Mouse (Mus musculus) stomach, embryonic 16.5 days (tissue): ENCODE results near the gene Fli1. TPM values are rescaled to one million over a fixed set of nuclear protein-coding genes. Genes with fewer than 3 reads are reported as not detected.

Experiments
- ATAC-seq: fragments of 200-750 bp; cut with Nextera tagmentation; 2 replicates; pipeline ENCODE4 v1.8.0; 2017; ENCODE audit warnings: moderate number of reproducible peaks, moderate TSS enrichment; ENCODE audit not compliant: insufficient read depth, low FRiP score
- H3K27ac ChIP-seq: fragments of 300-500 bp; sonication (generic); 2 replicates; pipeline ENCODE4 v1.5.1; 2014; ENCODE audit warnings: low read length
- H3K27me3 ChIP-seq: fragments of 300-500 bp; sonication (generic); 2 replicates; pipeline ENCODE4 v1.6.1; 2014; ENCODE audit warnings: low read length, control low read depth, mixed read lengths; ENCODE audit not compliant: control insufficient read depth, insufficient read depth
- H3K36me3 ChIP-seq: fragments of 300-500 bp; sonication (generic); 2 replicates; pipeline ENCODE4 v1.6.1; 2014; ENCODE audit warnings: low read length; ENCODE audit not compliant: control insufficient read depth, insufficient read depth
- H3K4me1 ChIP-seq: fragments of 300-500 bp; sonication (generic); 2 replicates; pipeline ENCODE4 v1.6.1; 2014; ENCODE audit warnings: low read length, control low read depth, mixed read lengths; ENCODE audit not compliant: control insufficient read depth, insufficient read depth
- H3K4me2 ChIP-seq: fragments of 300-500 bp; sonication (generic); 2 replicates; pipeline ENCODE4 v1.6.1; 2014; ENCODE audit warnings: low read depth, low read length, mixed read lengths
- H3K4me3 ChIP-seq: fragments of 300-500 bp; sonication (generic); replicated peaks from 2 replicates; pipeline ENCODE4 v1.5.1; 2014; ENCODE audit warnings: mild to moderate bottlenecking, low read length
- H3K9ac ChIP-seq: fragments of 300-500 bp; sonication (generic); 2 replicates; pipeline ENCODE4 v1.6.1; 2014; ENCODE audit warnings: low read length
- H3K9me3 ChIP-seq: fragments of 300-500 bp; sonication (generic); replicated peaks from 2 replicates; pipeline ENCODE4 v1.6.1; 2016; ENCODE audit warnings: low read length, control low read depth; ENCODE audit not compliant: control insufficient read depth
- WGBS: fragments of 180-500 bp; shearing (Covaris S2); extraction: QIAGEN DNeasy Blood & Tissue Kit; methylation state at CpG from one replicate; pipeline ENCODE4 v1.1.7; 2014; 5-methylcytosine and 5-hydroxymethylcytosine counted together
- polyA plus RNA-seq: library from polyadenylated mRNA; unstranded; fragments of >200 nt; fragmentation: Nextera tagmentation; extraction: Ambion mirVana; gene quantifications from 2 replicates; pipeline ENCODE4 v1.2.1, GENCODE M21; 2015

The Fli1 gene
- polyA plus RNA-seq, 1 experiment from 2014 or later, result 12.8 TPM

DNA sequence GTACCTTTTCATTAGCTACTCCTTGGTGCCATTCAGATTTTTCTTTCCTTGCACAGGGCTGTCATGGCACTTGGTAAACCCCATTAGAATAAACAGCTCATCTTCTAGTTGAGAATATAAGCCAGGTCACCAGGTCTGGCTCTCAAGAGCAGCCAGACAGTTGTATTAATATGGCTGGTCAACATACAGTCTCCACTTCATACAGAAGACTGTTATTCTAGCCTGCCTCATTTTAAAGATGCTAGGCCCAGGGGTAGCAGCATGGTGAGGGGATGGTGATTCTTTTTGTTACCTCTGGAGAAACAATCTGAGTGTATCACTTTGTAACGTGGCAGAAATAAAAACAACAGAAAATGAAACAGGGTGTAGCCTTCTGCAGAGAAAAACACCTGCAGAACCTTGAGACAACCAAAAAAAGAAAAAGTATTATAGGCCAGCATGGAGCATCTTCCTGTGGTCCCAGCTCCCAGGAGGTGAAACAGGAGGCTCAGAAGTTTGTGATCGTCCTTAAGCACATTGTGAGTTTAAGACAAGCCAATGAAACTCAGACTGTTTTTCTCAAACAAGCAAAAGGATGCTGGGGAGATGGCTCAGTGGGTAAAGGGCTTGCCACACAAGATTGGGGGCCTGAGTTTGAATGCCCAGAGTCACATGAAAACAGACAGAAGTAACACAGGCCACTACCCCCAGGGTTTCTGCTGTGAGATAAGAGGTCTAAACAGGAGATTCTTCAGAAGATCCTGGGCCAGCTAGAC, 7.3 kb downstream of the Fli1 start:
- H3K9me3 ChIP-seq, result no peaks in the 10 kb centered on the region
- H3K27ac ChIP-seq, result no peak overlapping the region
- no peaks in the 10 kb centered on the region for H3K4me1 ChIP-seq
- H3K9ac ChIP-seq, result no peak overlapping the region
- no peak for ATAC-seq
- no peak overlapping the region for H3K4me2 ChIP-seq
- H3K36me3 ChIP-seq, result no peaks in the 10 kb centered on the region
- H3K4me3 ChIP-seq, result no peak overlapping the region
- WGBS, result 68% methylated on average over 2 of the region's 2 CpGs
- 0 out of 2 replicates have a peak, but pooled peaks cover 2% of the 10 kb centered on the region for H3K27me3 ChIP-seq

DNA sequence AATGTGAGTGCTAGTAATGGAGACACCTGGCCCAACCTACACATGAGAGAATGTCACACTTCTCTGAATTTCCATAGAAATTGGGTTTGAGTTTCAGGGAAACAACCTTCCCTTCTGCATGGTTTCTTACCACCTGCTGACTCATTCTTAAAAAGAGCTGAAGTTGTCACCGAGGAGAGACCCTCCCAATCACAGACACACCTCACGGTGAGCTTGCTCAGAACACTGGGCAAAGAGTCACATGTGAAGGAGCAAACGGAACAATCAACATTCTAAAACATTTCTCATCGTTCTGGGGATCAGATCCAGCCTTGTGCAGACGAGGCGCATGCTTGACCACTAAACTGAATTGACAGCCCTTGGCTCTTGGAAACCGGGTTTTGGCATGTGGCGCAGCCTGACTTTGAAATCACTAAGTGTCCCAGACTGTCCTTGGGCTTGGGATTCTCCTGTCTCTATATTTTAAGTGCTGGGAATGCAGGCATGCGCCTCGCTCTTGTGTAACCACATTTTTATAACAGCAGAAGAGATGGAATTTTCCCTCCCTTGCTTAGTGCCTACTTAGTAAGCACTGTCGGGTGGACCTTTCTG, 8.5 kb downstream of the Fli1 start:
- no peaks in the 10 kb centered on the region for H3K27me3 ChIP-seq
- no peaks in the 10 kb centered on the region for H3K36me3 ChIP-seq
- no peak overlapping the region for H3K9ac ChIP-seq
- WGBS, result 80% methylated on average over 11 of the region's 11 CpGs
- H3K4me1 ChIP-seq, result no peaks in the 10 kb centered on the region
- no peak overlapping the region for H3K27ac ChIP-seq
- no peak for ATAC-seq
- no peak overlapping the region for H3K4me2 ChIP-seq
- no peaks in the 10 kb centered on the region for H3K9me3 ChIP-seq
- H3K4me3 ChIP-seq, result no peak overlapping the region

DNA sequence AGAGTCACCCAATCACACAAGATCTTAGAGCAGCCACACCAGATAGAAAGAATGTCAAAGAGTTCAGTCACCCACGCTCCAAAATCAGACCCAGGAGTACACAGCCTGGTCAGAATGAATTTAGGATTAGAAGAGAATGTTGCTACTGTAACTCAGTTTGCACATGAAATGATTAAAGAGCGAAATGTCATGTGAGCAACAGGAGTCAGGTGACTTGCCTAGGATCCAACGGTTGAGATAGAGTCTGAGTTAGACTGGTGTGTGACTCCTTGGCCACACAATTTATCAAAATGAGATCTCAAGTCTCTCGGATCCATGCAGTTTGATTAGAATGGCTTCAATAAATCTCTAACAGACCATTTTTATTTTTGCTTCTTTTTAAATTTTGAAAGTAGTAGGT, 11.1 kb downstream of the Fli1 start:
- no peak overlapping the region for H3K4me2 ChIP-seq
- ATAC-seq, result no peak
- H3K9me3 ChIP-seq, result no peaks in the 10 kb centered on the region
- 74% methylated on average over 4 of the region's 4 CpGs for WGBS
- H3K27me3 ChIP-seq, result no peaks in the 10 kb centered on the region
- H3K9ac ChIP-seq, result no peak overlapping the region
- H3K27ac ChIP-seq, result no peak overlapping the region
- no peak overlapping the region for H3K4me3 ChIP-seq
- H3K36me3 ChIP-seq, result no peaks in the 10 kb centered on the region
- no peaks in the 10 kb centered on the region for H3K4me1 ChIP-seq

DNA sequence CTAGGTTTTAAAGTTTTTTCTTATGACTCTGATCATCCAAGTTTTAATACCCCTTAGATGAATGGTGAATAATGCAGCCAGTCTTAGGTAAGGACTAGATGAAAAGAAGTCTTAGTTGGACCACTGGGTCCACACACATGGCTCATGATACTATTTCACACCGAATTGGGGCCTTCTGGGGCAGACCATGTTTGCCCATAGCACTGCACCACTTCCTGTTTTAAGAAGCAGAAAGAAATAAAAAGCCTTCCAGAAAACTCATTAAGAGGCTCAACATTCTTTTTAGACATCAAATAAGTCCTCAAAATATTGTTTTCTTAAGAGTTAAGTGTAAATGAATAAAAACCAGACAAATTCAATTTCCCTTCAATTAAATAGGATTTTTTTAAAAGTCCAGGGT, 11.7 kb downstream of the Fli1 start:
- H3K4me2 ChIP-seq, result no peak overlapping the region
- no peak for ATAC-seq
- no peaks in the 10 kb centered on the region for H3K4me1 ChIP-seq
- 61% methylated on average over 1 of the region's 1 CpGs for WGBS
- H3K9me3 ChIP-seq, result no peaks in the 10 kb centered on the region
- H3K4me3 ChIP-seq, result no peak overlapping the region
- no peaks in the 10 kb centered on the region for H3K27me3 ChIP-seq
- no peak overlapping the region for H3K27ac ChIP-seq
- no peak overlapping the region for H3K9ac ChIP-seq
- no peaks in the 10 kb centered on the region for H3K36me3 ChIP-seq

DNA sequence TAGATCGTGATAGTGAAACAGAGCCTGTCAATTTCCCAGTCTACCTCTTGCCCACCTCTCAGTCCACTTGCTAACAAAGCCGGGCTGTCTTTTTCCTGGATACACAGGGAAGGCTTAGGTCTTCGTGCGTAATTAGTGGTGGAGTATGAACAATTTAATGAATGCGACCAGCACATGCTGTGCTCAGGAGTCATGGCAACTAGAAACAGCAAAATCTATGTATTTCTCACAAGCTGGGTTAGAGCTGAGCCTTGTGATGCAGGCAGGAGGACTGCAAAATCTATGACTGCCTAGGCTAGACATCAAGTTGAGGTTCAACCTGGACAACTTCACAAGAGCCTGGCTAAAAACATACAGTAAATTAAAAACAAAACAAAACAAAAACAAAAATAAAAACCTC, 12.5 kb downstream of the Fli1 start:
- WGBS, result 75% methylated on average over 5 of the region's 5 CpGs
- ATAC-seq, result no peak
- Histone ChIP-seq H3K27me3 (no peaks in the 10 kb centered on the region), H3K36me3 (no peaks in the 10 kb centered on the region), H3K4me3 (no peak overlapping the region), H3K9me3 (no peaks in the 10 kb centered on the region), H3K4me2 (no peak overlapping the region), H3K9ac (no peak overlapping the region), H3K4me1 (no peaks in the 10 kb centered on the region), H3K27ac (peak overlapping the region; percentile 6; the same call in 1 of the 2 replicates)

DNA sequence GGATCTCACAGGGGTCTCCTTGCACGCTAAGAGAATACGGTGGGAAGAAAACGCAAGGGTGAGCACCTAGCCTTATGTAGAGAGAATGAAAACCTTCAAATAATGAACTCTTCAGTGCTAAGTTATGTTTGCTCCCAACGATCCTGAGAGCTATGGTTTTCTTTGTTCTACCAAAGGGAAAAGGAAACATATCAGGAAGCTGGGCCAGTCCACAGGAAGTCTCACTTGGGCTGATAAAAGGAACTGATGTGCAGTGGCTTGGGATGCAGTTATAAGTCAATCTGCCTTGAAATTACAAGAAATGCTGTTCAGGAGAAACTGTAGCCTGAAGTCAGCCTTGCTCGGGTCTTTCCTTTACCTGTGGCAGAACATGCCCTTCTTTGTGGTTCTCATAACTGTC, 13.1 kb downstream of the Fli1 start:
- H3K4me2 ChIP-seq, result no peak overlapping the region
- no peak overlapping the region for H3K9ac ChIP-seq
- H3K4me1 ChIP-seq, result no peaks in the 10 kb centered on the region
- H3K36me3 ChIP-seq, result no peaks in the 10 kb centered on the region
- H3K27ac ChIP-seq, result peak overlapping the region; percentile 6; the same call in 1 of the 2 replicates
- 84% methylated on average over 5 of the region's 5 CpGs for WGBS
- ATAC-seq, result no peak
- H3K9me3 ChIP-seq, result no peaks in the 10 kb centered on the region
- H3K27me3 ChIP-seq, result no peaks in the 10 kb centered on the region
- H3K4me3 ChIP-seq, result no peak overlapping the region

DNA sequence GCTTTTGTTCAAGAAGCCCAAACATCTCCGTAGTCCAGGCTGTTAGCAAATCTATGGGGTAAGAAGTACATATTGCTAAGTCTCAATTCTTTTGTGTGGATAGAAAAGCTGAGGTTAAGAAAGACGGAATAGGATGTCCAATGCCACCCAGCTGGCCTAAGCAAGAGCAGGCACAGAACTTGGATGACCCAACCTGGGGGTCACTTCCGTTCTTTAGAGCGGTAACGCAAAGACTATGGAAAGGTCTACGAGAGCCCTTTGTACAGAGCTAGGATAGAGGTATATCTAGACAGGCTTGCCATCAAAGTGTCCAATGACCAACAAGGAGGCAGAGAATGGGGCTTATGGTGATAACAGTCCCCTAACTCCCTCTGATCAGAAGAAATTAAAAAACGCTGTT, 15.3 kb downstream of the Fli1 start:
- no peaks in the 10 kb centered on the region for H3K9me3 ChIP-seq
- no peak overlapping the region for H3K4me3 ChIP-seq
- no peak overlapping the region for H3K9ac ChIP-seq
- no peaks in the 10 kb centered on the region for H3K4me1 ChIP-seq
- no peaks in the 10 kb centered on the region for H3K36me3 ChIP-seq
- ATAC-seq, result no peak
- no peaks in the 10 kb centered on the region for H3K27me3 ChIP-seq
- no peak overlapping the region for H3K27ac ChIP-seq
- 91% methylated on average over 7 of the region's 7 CpGs for WGBS
- no peak overlapping the region for H3K4me2 ChIP-seq

DNA sequence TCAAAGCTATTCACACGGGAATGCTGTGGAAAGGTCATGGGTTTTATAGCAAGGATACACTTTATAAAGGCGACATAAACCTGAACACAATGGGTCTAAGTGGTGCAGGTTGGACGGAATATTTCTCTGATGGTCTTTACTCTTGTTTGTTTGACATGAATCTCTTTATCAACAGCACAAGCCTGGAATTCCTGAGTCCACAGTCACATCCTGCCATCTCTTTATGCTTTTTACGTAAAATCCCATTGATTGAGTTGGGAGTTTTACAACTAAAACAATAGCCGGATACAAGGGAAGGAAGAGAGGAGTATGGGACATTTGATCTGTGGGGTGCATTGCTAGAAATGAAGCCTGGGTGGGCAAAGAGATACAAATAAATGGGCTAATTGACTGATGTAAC, 16.9 kb downstream of the Fli1 start:
- WGBS, result 62% methylated on average over 5 of the region's 5 CpGs
- Histone ChIP-seq H3K9me3 (no peaks in the 10 kb centered on the region), H3K27ac (peak overlapping the region; percentile 28; the same call in 1 of the 2 replicates), H3K4me2 (no peak overlapping the region), H3K4me3 (no peak overlapping the region), H3K4me1 (no peaks in the 10 kb centered on the region), H3K27me3 (no peaks in the 10 kb centered on the region), H3K36me3 (no peaks in the 10 kb centered on the region), H3K9ac (no peak overlapping the region)
- ATAC-seq, result no peak

DNA sequence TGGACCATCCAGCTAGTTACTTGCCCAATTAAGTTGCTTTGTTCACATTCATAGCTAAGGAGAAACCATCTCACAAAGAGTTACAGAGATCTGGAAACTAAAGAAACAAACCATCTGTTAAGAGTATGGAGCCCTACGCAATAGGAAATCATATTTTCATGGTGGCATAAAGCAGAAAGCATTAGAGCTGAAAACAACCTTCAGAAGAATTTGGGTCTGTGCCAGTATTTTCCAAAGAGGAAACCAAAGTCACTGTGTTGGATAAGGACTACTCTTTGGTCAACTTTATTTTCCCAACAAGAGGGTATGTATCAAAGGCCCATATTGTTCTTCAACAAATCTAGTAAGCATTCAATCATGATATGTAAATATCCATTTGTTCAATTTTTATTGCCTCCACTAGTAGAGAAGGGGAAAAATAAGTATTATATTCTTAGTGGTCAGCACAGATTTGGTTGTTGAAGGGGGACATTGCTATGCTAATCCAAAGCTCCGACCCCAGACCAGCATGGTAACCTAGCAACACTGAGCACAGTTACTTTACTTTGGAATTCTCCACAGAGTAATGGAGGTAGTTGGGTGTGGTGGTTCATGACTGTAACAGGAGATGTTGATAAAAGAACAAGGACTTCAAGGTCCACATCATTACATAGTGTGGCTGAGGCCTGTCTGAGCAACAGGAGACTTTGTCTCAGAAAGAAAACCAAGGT, 20.0 kb downstream of the Fli1 start:
- Histone ChIP-seq H3K4me1 (peaks cover 15% of the 10 kb centered on the region), H3K27me3 (no peaks in the 10 kb centered on the region), H3K36me3 (no peaks in the 10 kb centered on the region), H3K27ac (no peak overlapping the region), H3K9me3 (no peaks in the 10 kb centered on the region), H3K9ac (no peak overlapping the region), H3K4me3 (no peak overlapping the region), H3K4me2 (no peak overlapping the region)
- 64% methylated on average over 2 of the region's 2 CpGs for WGBS
- ATAC-seq, result no peak
